Mouse (Mus musculus): Measurements from ENCODE around the gene Hmx2. TPM values are rescaled to one million over a fixed set of nuclear protein-coding genes. Genes with fewer than 3 reads are reported as not detected.

The Hmx2 gene
- total RNA-seq (2014; rRNA removed) = 0.71 and 1.3 TPM in 2 replicates
- polyA plus RNA-seq (2015; fragmentation: Nextera tagmentation; extraction: Ambion mirVana) = 0.66 and 1.0 TPM in 2 replicates

DNA sequence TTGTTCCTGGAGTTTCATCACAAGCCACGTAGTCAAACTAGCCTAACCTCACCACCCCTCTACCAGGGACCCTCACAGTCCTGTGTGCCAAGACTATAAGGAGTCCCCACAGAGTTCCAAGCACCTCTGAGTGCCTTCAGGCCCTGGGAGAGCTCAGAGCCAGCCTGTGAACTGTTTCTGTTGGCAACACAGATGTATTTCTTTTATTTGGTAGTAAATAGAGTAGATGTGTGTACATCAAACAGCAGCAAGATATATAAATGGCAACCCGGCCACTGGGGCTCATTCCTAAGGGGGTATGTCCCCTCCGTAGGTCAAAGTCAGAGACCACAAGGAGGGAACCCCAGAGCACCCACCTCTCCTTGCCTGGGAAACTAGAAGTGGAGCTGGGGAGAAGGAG is at the start of gene Hmx2:
TSS of gene Hmx2 (plus strand) at position 301 of the 400 bp plus-strand sequence.
- Histone ChIP-seq H3K4me1 (ENCODE audit: insufficient read depth, low read length) (no peaks in the 10 kb centered on the region), H3K27ac (ENCODE audit: low read depth, low read length) (no peak within 1 kb of the TSS), H3K27me3 (ENCODE audit: insufficient read depth, low read length) (peaks cover 87% of the 10 kb centered on the region), H3K9me3 (ENCODE audit: low read length) (no peaks in the 10 kb centered on the region), H3K4me3 (ENCODE audit: low read depth, low read length) (no peak within 1 kb of the TSS), H3K9ac (replicated peaks; ENCODE audit: low read length, poor library complexity, severe bottlenecking) (no peak within 1 kb of the TSS), H3K36me3 (ENCODE audit: insufficient read depth, low read length) (no peaks in the 10 kb centered on the region), H3K4me2 (ENCODE audit: low read depth, low read length, poor library complexity, severe bottlenecking) (no peak within 1 kb of the TSS)
- TF ChIP-seq CTCF (IDR thresholded peaks at IDR 0.05) = no peak
- no peak for DNase-seq (ENCODE audit: low spot score)
- WGBS = 0% methylated on average over 3 of the region's 3 CpGs
- no peak for ATAC-seq (ENCODE audit: low FRiP score)

DNA sequence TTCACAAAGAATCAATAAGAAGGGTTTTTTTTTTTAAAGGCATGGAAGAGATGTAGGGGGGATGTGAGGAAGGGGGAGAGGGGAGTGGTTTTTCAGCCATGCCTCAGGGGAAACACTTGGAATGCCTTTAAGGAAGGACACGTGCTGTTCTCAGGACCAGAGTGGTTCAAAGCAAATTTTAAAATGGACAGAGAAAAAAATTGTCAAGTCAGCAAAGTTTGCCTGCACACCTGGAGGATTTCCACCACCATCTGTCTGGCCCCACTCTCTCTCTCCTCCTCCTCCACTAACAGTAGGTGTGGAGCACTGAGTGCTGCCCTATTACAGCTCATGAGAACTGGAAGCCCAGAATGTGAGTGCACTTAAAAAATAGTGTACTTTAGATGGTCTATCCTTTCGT is 44.8 kb upstream of the Hmx2 start:
- H3K4me1 ChIP-seq (ENCODE audit: insufficient read depth, low read length) = no peaks in the 10 kb centered on the region
- no peaks in the 10 kb centered on the region for H3K9me3 ChIP-seq (ENCODE audit: low read length)
- DNase-seq (ENCODE audit: low spot score) = no peak
- no peak for TF ChIP-seq CTCF (IDR thresholded peaks at IDR 0.05)
- H3K36me3 ChIP-seq (ENCODE audit: insufficient read depth, low read length) = no peaks in the 10 kb centered on the region
- H3K9ac ChIP-seq (replicated peaks; ENCODE audit: low read length, poor library complexity, severe bottlenecking) = no peak overlapping the region
- no peak overlapping the region for H3K27ac ChIP-seq (ENCODE audit: low read depth, low read length)
- no peak for ATAC-seq (ENCODE audit: low FRiP score)
- H3K27me3 ChIP-seq (ENCODE audit: insufficient read depth, low read length) = no peaks in the 10 kb centered on the region
- H3K4me3 ChIP-seq (ENCODE audit: low read depth, low read length) = no peak overlapping the region
- no peak overlapping the region for H3K4me2 ChIP-seq (ENCODE audit: low read depth, low read length, poor library complexity, severe bottlenecking)
- 79% methylated on average over 2 of the region's 2 CpGs for WGBS

DNA sequence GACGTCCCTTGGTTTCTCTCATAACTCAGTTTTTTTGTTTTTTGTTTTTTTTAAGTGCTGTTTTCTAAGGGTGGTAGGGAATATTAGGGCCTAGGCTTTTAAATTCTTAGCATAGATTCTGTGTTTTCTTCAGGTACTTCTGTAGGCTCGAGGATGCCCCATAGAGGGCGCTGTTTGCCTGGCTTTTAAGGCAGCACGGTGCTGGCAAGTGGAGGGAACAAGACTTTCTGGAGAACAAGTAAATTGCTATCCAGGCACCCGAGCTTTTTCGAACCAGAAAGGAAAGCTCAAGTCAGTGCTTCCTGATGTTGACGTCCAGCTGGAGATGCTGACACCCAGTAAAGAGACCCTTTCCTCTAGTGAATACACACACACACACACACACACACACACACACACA is 8.6 kb upstream of the Hmx2 start:
- H3K4me2 ChIP-seq (ENCODE audit: low read depth, low read length, poor library complexity, severe bottlenecking) = no peak overlapping the region
- TF ChIP-seq CTCF (IDR thresholded peaks at IDR 0.05) = peak; percentile 90
- no peak overlapping the region for H3K4me3 ChIP-seq (ENCODE audit: low read depth, low read length)
- no peak overlapping the region for H3K9ac ChIP-seq (replicated peaks; ENCODE audit: low read length, poor library complexity, severe bottlenecking)
- no peaks in the 10 kb centered on the region for H3K4me1 ChIP-seq (ENCODE audit: insufficient read depth, low read length)
- H3K27ac ChIP-seq (ENCODE audit: low read depth, low read length) = no peak overlapping the region
- peaks cover 53% of the 10 kb centered on the region for H3K27me3 ChIP-seq (ENCODE audit: insufficient read depth, low read length)
- under 1% methylated on average over 7 of the region's 7 CpGs for WGBS
- DNase-seq (ENCODE audit: low spot score) (peak; percentile 88), ATAC-seq (ENCODE audit: low FRiP score) (no peak)
- H3K36me3 ChIP-seq (ENCODE audit: insufficient read depth, low read length) = no peaks in the 10 kb centered on the region
- H3K9me3 ChIP-seq (ENCODE audit: low read length) = no peaks in the 10 kb centered on the region

DNA sequence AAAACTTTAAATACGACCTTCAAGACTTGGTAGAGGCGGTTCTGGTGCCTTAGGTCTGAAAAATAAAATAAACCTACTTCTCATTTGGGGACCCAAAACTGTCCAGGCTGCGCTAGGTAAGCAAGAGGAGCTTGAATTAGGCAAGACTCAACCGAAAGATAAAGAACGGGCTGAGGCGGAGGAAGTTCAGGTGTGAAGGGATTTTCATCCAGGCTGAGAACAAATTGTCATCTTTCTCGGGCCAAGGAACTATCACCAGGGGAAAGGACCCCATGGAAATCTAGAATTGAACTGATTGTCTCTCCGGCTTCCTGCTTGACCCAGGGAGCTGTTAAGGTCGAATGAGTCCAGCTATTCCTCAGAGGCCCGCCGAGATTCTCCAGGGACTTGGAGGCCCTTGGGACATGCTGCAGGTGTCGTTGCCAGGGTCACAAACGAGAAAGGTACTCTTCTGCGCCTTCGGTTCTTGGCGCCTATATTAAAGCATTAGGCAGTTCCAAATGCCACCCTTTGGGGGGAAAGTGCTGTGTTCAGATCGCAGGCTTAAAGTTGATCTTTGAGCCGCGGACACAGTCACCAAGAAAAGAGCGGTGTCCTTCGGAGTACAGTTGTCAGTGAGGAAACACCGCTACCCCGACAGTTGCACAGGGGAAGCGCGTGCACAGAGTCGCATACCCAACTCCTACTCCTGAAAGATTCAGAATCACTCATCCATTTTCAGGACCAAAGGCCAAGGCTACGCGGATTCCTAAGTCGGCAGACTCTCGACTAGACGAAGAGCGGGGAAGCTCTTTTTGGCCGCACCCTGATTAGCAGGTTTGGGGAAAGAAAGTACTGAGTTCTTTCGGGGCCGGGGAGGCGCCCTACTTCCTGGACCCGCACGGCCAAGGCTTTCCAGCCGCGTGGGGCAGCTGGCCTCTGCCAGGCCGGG is 7.1 kb upstream of the Hmx2 start:
- H3K9me3 ChIP-seq (ENCODE audit: low read length) = no peaks in the 10 kb centered on the region
- no peak overlapping the region; the same call in 1 of the 2 replicates for H3K4me3 ChIP-seq (ENCODE audit: low read depth, low read length)
- H3K4me2 ChIP-seq (ENCODE audit: low read depth, low read length, poor library complexity, severe bottlenecking) = peak overlapping the region; percentile 30; the same call in 1 of the 2 replicates
- DNase-seq (ENCODE audit: low spot score) = no peak
- H3K27me3 ChIP-seq (ENCODE audit: insufficient read depth, low read length) = peaks cover 64% of the 10 kb centered on the region
- H3K27ac ChIP-seq (ENCODE audit: low read depth, low read length) = no peak overlapping the region
- 1% methylated on average over 41 of the region's 41 CpGs for WGBS
- ATAC-seq (ENCODE audit: low FRiP score) = no peak
- TF ChIP-seq CTCF (IDR thresholded peaks at IDR 0.05) = no peak
- H3K4me1 ChIP-seq (ENCODE audit: insufficient read depth, low read length) = no peaks in the 10 kb centered on the region
- H3K9ac ChIP-seq (replicated peaks; ENCODE audit: low read length, poor library complexity, severe bottlenecking) = no peak overlapping the region
- H3K36me3 ChIP-seq (ENCODE audit: insufficient read depth, low read length) = no peaks in the 10 kb centered on the region

DNA sequence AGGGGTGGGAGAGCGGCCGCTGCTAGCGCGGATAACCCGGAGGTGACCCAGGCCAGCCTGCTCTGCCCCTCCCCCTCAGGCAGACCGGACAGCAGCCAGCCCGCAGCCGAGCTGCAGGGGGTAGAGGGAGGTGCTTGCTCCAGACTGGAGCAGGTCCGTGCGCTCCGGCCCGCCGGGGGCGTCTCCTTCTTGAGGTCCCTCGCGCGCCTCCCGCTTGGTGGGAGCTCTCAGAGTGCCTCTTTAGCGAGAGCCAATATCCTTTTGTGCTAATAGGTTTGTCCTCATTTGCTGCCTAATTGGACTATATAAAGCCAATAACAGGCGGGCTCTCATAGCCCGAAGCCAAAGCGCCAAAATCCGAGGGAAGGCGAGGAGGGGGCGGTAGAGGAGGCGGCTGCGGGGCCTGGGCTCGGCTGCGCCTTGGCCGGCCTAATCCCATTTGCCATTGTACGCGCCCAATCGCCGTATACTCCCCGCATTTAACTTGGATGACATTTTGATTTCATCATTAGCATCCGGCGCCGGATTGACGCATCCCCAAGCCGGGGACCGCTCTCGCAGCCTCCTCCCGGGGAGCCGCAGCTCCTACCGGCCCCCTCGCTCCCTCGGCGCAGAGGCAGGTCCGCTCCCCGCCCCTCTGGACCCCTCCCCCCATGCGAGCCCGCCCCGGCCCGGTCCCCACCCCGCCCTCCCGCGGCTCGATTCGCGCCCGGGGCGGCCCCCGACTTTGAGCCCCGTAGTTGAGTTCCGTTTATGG is 6.3 kb upstream of the Hmx2 start, which contains the start of gene Hmx3:
TSS of gene Hmx3 (plus strand) at position 753 of the 757 bp plus-strand sequence.
- Histone ChIP-seq H3K4me3 (ENCODE audit: low read depth, low read length) (peak within 1 kb of the TSS; percentile 18), H3K9ac (replicated peaks; ENCODE audit: low read length, poor library complexity, severe bottlenecking) (no peak within 1 kb of the TSS), H3K27ac (ENCODE audit: low read depth, low read length) (no peak within 1 kb of the TSS), H3K9me3 (ENCODE audit: low read length) (no peaks in the 10 kb centered on the region), H3K4me2 (ENCODE audit: low read depth, low read length, poor library complexity, severe bottlenecking) (peak within 1 kb of the TSS; percentile 30), H3K4me1 (ENCODE audit: insufficient read depth, low read length) (no peaks in the 10 kb centered on the region), H3K27me3 (ENCODE audit: insufficient read depth, low read length) (peaks cover 73% of the 10 kb centered on the region), H3K36me3 (ENCODE audit: insufficient read depth, low read length) (no peaks in the 10 kb centered on the region)
- DNase-seq (ENCODE audit: low spot score) (no peak), ATAC-seq (ENCODE audit: low FRiP score) (peak; percentile 20; the same call in 1 of the 2 replicates)
- under 1% methylated on average over 60 of the region's 65 CpGs for WGBS
- no peak for TF ChIP-seq CTCF (IDR thresholded peaks at IDR 0.05)
